Mouse (Mus musculus) thymus, postnatal 25 days (tissue): ENCODE data around the gene Emg1.
"Not testable (repeated sequence)": the region's sequence is repeated elsewhere in the genome, so short reads cannot be mapped to it uniquely, and the experiment has no call there.

Experiments
- DNase-seq: peaks from one replicate; pipeline ENCODE4 v3.0.0; 2022

The Emg1 gene

GRCm38 (mm10) chr6:124703789-124704188 is 8.2 kb downstream of the Emg1 start:
- DNase-seq: no peak

GRCm38 (mm10) chr6:124702784-124703103 is 9.2 kb downstream of the Emg1 start:
- peak; percentile 86 for DNase-seq

GRCm38 (mm10) chr6:124702102-124702783 is 9.7 kb downstream of the Emg1 start:
- DNase-seq: no peak

- DNase-seq: peak; percentile 61
These were observed 10.6 kb downstream of the Emg1 start for GRCm38 (mm10) chr6:124701338-124701737.

GRCm38 (mm10) chr6:124699962-124700610 is 11.9 kb downstream of the Emg1 start:
- DNase-seq: no peak

GRCm38 (mm10) chr6:124699366-124699765 is 12.6 kb downstream of the Emg1 start:
- DNase-seq: no peak

GRCm38 (mm10) chr6:124698751-124699150 is 13.2 kb downstream of the Emg1 start:
- no peak for DNase-seq

- DNase-seq: no peak
These were observed 15.4 kb downstream of the Emg1 start for GRCm38 (mm10) chr6:124696441-124697150.

GRCm38 (mm10) chr6:124694166-124694955 is 17.6 kb downstream of the Emg1 start:
- peak; percentile 55 for DNase-seq

GRCm38 (mm10) chr6:124693243-124693981 is 18.6 kb downstream of the Emg1 start:
- no peak for DNase-seq

GRCm38 (mm10) chr6:124690517-124690916 is 21.5 kb downstream of the Emg1 start:
- DNase-seq: no peak

GRCm38 (mm10) chr6:124689011-124689410 is 23.0 kb downstream of the Emg1 start:
- no peak for DNase-seq

- DNase-seq: no peak
These were observed 23.7 kb downstream of the Emg1 start for GRCm38 (mm10) chr6:124688151-124688758.

- not testable (repeated sequence) for DNase-seq
These were observed 25.3 kb downstream of the Emg1 start for GRCm38 (mm10) chr6:124686644-124687043.

GRCm38 (mm10) chr6:124685606-124686386 is 26.2 kb downstream of the Emg1 start:
- no peak for DNase-seq

GRCm38 (mm10) chr6:124683591-124684417 is 28.2 kb downstream of the Emg1 start:
- no peak for DNase-seq

- not testable (repeated sequence) for DNase-seq
These were observed 29.7 kb downstream of the Emg1 start for GRCm38 (mm10) chr6:124682291-124682690.

GRCm38 (mm10) chr6:124679486-124679885 is 32.5 kb downstream of the Emg1 start:
- no peak for DNase-seq

GRCm38 (mm10) chr6:124678769-124679168 is 33.2 kb downstream of the Emg1 start:
- no peak for DNase-seq

- DNase-seq: no peak
These were observed 35.8 kb downstream of the Emg1 start for GRCm38 (mm10) chr6:124676171-124676570.
